Mouse (Mus musculus): ENCODE results near the gene Lta.

Lta gene

DNA sequence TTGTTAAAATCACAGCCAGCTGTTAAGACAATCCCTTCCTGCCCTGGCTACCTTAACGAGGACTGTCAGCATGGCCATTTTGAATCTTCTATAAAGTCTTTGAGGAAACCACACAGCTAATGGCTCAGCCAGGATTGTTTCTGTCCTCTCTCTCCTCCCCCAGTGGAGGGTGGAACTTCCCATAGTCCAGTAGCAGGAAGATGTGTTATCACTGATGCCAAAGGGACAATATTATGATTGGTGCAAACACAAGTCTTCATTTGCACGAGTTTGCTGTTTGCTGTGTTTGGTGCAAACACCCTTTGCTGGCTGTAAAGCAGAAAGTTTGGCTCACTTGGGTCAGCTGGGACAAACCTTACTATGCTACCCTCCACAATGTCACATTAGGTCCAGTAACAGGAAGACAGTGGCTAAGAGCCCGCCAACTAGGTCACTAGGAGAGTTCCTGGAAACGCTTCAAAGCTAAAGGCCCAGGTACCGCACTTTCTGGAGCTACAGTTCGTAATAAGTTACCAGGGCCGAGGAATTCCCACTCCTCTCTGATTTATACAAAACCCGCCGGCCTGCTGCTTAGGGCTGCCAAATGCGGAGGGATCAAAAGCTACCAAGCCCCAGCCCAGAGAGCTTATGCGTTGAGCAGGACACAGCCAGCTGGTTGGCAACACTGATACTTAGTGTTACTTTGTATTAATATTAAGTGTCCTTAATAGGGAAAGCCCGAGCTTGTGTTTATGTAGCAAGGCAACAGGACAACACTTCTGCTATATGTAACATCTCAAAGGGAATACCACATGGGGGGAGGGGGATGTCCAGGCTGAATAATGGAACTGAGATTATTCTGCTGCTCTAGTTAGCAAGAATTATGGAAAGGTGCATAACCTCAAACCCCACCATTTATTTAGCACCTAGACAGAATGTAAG lies 35.5 kb upstream of the Lta start:
- DNase-seq (ENCODE audit: inconsistent age in 2 of 2, low spot score in 1 of 2): peak; percentile 49 to 59

DNA sequence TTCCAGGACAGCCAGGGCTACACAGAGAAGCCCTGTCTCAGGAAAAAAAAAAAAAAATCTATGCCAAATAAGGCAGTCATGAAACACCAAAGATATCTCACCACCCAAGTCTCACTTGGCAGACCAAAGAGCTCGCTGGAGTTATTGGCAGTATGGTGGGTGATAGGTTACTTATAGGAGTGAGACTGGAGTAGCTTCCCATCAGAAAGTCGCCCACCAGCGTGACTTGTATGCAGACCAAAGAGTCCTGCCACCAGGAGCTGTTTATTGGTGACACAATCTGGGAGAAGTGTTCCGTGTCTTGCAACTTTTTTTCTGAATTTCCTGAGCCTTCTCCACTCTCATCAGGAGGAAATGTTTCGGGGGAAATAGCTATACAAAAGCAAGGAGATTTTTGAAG lies 34.5 kb upstream of the Lta start:
- peak; percentile 20 to 43 for DNase-seq (ENCODE audit: inconsistent age in 2 of 2, low spot score in 1 of 2)

DNA sequence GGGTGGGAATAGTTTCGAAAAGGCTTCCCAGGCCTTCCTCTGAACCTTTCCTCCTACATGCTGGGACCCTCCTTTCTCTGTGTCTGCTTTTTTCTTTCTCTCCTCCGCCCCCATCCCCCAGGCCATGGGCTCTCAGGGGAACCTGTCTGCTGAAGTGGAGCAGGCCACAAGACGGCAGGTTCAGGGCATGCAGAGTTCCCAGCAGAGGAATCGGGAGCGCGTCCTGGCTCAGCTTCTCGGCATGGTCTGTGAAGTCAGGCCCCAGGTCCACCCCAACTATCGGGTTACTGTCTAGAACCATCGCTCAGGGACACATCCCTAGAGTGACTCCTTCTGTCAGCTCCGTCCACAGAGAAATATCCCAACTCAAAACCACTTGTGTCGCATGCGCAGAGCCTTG lies 32.4 kb upstream of the Lta start:
- DNase-seq (ENCODE audit: inconsistent age in 2 of 2, low spot score in 1 of 2): peak in 1 of 2 experiments; percentile 47

GRCm38 (mm10) chr17:35236996-35237395 lies 31.8 kb upstream of the Lta start:
- peak; percentile 44 for DNase-seq (ENCODE audit: inconsistent age in 2 of 2, low spot score in 1 of 2)

DNA sequence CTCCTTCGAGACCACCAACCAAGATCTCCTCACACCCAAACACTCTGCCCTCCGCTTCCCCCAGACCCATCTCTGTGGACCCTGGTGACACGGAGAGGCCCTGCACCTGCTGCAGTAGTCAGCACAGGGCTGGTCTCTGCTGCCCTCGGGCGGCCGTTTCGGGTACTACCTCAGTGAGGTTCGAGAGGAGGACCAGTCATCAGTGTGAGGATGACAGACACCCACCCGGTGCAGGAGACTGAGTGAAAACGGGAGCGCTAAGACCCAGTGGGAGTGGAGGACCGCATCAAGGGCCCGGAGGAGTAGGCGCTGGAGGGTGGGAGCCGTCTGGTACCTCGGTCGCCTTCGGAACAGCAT lies 31.2 kb upstream of the Lta start:
- DNase-seq (ENCODE audit: inconsistent age in 2 of 2, low spot score in 1 of 2): peak; percentile 95 to 99

GRCm38 (mm10) chr17:35235614-35236389 lies 30.7 kb upstream of the Lta start, which contains the start of gene Nfkbil1:
Gene Nfkbil1, minus strand, starts transcription at chr17:35235792.
- DNase-seq (ENCODE audit: inconsistent age in 2 of 2, low spot score in 1 of 2): peak; percentile 94 to 97

DNA sequence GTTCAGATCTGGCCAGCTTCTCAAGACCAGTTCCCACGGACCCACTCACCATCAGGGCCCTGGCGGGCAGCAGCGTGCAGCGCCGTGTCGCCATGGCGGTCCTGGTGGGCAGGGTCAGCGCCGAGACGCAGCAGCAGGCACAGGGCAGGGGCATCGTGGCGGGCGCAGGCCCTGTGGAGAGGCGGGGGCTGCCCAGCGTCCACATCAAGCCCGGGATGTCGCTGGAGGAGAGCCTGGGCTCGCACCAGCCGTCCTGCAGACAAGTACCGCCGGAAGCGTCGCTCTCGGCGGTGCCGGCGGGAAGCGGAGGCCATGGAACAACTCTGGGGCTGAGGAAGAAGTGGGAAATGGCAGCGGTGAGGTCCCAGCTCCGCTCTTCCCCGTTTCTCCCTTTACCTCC lies 29.8 kb upstream of the Lta start:
- DNase-seq (ENCODE audit: inconsistent age in 2 of 2, low spot score in 1 of 2): peak; percentile 70 to 87

- DNase-seq (ENCODE audit: inconsistent age in 2 of 2, low spot score in 1 of 2): peak; percentile 17 to 49
Observed at GRCm38 (mm10) chr17:35234090-35234489, 28.9 kb upstream of the Lta start.

- peak; percentile 57 to 80 for DNase-seq (ENCODE audit: inconsistent age in 2 of 2, low spot score in 1 of 2)
Observed at GRCm38 (mm10) chr17:35233114-35233980, 28.2 kb upstream of the Lta start, which contains the start of gene Atp6v1g2. Gene Atp6v1g2, plus strand, starts transcription at chr17:35233660.

DNA sequence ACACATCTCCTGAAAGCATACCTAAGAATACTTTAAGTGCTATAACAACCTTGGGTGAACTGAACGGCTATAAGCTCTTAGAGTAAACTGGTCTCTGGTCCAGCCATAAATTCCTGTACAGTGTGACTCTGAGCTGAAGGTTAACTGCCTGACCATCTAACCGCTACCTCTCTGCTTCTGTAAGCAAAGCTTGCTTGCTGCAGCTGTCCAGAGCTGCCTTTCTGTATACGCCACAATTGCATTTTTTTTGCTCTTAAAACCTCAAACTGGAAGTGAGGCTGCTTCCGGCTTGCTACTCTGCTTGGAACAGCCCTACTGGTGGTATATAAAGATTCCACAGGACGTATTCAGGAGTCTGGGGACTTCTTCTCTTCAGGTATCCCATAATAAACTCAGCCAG lies 27.5 kb upstream of the Lta start:
- DNase-seq (ENCODE audit: inconsistent age in 2 of 2, low spot score in 1 of 2): peak in 1 of 2 experiments; percentile 49

DNA sequence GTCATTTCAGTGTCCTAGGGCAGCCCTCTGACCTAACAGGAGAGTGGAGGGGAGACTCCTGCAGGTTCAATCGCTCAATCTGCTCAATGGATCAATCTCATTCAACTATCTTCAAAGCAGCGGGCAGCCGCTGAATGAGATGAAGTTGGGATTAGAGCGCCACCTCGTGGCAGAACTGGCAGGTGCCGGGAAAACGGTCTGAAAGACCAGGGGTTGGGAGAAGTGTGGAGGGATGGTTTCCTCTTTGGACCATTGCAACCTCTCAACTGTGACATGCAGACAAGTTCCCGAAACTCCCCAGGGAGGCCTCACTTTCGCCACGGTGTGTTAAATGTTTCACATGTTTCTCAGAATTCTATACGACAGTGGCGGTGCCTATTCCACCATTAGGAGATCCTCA lies 26.9 kb upstream of the Lta start:
- DNase-seq (ENCODE audit: inconsistent age in 2 of 2, low spot score in 1 of 2): peak; percentile 82 to 95

DNA sequence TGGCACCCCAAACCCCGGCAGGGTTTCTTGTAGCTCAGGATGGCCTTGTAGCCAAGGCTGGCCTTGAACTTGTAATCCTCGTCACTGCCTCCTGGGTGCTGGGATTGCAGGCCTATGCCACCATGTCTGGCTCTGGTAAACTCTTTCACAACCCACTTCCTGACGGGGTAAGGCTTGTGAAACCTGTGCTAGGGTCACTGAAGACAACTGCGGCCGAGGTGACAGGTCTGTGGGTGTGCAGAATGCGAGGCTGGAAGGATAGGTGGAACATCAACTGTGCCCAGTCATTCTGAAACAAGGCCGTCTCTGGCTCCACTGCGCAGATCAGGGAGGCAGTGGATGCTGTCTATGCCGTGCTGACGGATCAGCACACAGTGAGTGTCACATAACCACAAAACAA lies 25.9 kb upstream of the Lta start:
- DNase-seq (ENCODE audit: inconsistent age in 2 of 2, low spot score in 1 of 2): peak; percentile 28 to 74

GRCm38 (mm10) chr17:35226561-35227046 lies 21.5 kb upstream of the Lta start:
- peak in 1 of 2 experiments; percentile 64 for DNase-seq (ENCODE audit: inconsistent age in 2 of 2, low spot score in 1 of 2)

DNA sequence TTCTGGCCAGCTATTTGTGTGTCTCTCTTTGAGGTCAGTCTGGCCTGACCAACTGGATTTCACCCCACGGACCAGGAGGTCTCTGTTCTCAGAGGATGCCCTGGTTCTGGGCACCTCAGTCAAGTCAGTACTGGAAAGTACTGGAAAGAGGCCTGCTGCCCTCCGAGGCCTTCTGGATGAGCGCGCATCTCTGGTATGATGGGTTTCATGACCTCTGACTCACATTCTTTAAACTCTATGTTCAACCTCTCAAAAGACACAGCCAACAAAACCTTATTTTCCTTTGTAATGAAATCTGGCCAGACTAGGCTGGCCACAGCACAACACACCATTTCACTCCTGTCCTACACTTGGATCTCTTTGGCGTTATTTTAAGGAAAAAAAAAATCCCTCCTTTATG lies 20.3 kb upstream of the Lta start:
- DNase-seq (ENCODE audit: inconsistent age in 2 of 2, low spot score in 1 of 2): peak in 1 of 2 experiments; percentile 42

DNA sequence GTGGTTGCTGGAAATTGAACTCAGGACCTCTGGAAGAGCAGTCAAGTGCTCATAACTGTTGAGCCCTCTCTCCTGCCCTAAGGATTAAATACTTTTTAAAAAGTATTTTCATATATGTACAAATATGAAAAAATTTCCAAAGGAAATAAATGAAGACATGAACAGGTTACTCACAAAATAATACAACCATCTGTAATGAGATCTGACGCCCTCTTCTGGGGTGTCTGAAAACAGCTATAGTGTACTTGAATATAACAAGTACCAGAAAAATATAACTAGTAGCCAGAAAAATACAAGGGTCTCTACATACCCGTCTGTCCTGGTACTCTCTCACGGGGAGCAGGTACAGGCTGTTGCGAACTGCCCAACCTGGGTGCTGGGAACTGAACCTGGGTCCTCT lies 19.5 kb upstream of the Lta start:
- DNase-seq (ENCODE audit: inconsistent age in 2 of 2, low spot score in 1 of 2): no peak

DNA sequence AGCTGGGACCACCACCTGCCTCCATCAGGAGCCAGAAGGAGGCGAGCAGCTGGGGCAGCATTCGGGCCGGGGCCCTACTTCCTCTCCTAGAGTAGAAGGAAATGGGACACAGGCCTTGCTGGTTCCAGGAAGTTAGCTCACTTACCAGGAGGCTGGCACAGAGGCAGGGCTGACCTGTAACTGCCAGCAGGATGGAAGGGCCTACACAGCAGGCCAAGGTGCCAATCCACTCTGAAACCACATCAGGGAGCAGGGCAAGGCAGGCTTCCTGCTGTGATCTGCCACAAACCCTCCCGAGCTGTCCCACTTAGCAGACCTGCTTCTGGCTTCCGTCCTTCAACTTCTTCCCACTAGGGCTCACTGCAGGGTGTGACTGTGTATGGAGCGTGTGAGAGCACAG lies 17.1 kb upstream of the Lta start:
- DNase-seq (ENCODE audit: inconsistent age in 2 of 2, low spot score in 1 of 2): no peak

- DNase-seq (ENCODE audit: inconsistent age in 2 of 2, low spot score in 1 of 2): peak in 1 of 2 experiments; percentile 39
Observed at GRCm38 (mm10) chr17:35220156-35220952, 15.2 kb upstream of the Lta start, which contains the start of gene Gm16181. Gene Gm16181, plus strand, starts transcription at chr17:35220834.

- peak in 1 of 2 experiments; percentile 60 for DNase-seq (ENCODE audit: inconsistent age in 2 of 2, low spot score in 1 of 2)
Observed at GRCm38 (mm10) chr17:35219601-35220041, 14.5 kb upstream of the Lta start.

- DNase-seq (ENCODE audit: inconsistent age in 2 of 2, low spot score in 1 of 2): peak; percentile 43 to 72
Observed at GRCm38 (mm10) chr17:35218516-35219193, 13.5 kb upstream of the Lta start.
